Mouse (Mus musculus) lung, adult 2 months (tissue): ENCODE results near the gene Ccdc163. TPM values are rescaled to one million over a fixed set of nuclear protein-coding genes. Genes with fewer than 3 reads are reported as not detected.

Experiments used
- DNase-seq: peaks from one replicate; pipeline ENCODE4 v3.0.0; 2022
- H3K4me1 ChIP-seq: fragments of 200-500 bp; 2 replicates; pipeline ENCODE4 v1.6.1; 2011; ENCODE audit warnings: low read length; ENCODE audit not compliant: control insufficient read depth, insufficient read depth
- H3K4me3 ChIP-seq: fragments of 200-500 bp; replicated peaks from 2 replicates; pipeline ENCODE3; 2011; ENCODE audit warnings: low read depth, mild to moderate bottlenecking, control low read depth, low read length; ENCODE audit errors: extremely low read depth
- CTCF ChIP-seq: fragments of 200-500 bp; IDR thresholded peaks from 2 replicates; pipeline ENCODE4 v1.5.1; 2011; ENCODE audit warnings: mild to moderate bottlenecking, low read length, control low read depth; ENCODE audit not compliant: insufficient read depth
- POLR2A ChIP-seq: fragments of 200-500 bp; IDR thresholded peaks from 2 replicates; pipeline ENCODE4 v1.6.1; 2011; ENCODE audit warnings: low read depth, mild to moderate bottlenecking, control low read depth, low read length, borderline replicate concordance; ENCODE audit errors: extremely low read depth
- WGBS: fragments of 180-500 bp; shearing (Covaris S2); methylation state at CpG from one replicate; pipeline ENCODE4 v1.1.7; 2018; 5-methylcytosine and 5-hydroxymethylcytosine counted together
- polyA plus RNA-seq: library from polyadenylated mRNA; depleted of rRNA; stranded (reverse); fragments of >200 nt; gene quantifications from 2 replicates; pipeline ENCODE4 v1.2.3, GENCODE M21; 2012

The Ccdc163 gene
- polyA plus RNA-seq, 1 experiment: 27.4 TPM

DNA sequence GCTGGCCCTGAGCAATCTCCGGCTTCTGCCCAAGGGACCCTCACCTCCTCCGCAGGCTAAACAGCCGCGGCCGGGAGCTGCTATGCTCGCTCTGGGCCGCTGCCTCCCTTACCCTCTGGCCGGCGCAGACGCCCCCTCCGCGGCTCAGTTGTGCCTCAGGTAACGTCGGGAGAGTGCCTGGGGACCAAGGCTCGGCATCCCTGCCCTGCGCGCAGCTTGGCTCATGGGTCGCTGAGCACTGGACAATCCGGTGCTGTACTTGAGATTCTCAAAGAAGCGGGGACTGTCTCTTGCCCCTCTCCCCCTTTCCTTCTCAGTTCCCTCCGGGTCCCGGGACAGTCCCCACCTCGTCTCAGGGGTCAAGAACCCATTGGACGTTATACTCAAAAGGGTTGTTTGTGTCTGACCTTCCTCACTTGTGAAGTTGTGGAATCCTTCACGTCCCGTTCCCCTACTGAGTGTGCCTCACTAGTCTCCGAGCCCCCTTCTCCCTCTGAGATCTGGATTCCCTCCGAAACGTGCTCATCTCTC lies 12.9 kb downstream of the Ccdc163 start:
- no peak for DNase-seq
- Histone ChIP-seq H3K4me3 (peak overlapping the region; percentile 65), H3K4me1 (peaks cover 2% of the 10 kb centered on the region; the same call in 1 of the 2 replicates)
- under 1% methylated on average over 29 of the region's 29 CpGs for WGBS
- no peak for TF ChIP-seq POLR2A
- no peak for TF ChIP-seq CTCF

DNA sequence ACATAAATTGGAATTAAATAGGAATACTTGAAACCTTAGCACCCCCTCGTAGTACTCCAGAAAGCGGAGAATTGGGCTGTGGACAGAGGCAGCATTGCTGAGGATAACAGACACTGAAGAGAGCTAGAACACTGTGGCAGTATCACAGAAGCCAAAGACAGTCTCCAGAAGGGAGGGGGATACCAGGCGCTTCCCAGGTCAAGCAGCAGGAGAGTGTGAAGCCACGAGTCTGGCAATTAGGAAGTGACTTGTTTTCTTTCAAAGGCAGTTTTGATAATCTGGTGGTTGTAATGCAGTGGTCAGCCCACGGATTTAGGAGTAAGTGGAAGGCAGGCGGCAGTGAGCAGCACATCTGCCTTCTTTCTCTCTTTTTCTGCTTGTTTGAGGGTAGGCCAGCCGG lies 13.9 kb downstream of the Ccdc163 start:
- 73% methylated on average over 7 of the region's 7 CpGs for WGBS
- no peak for DNase-seq
- TF ChIP-seq POLR2A (no peak), CTCF (no peak)
- H3K4me1 ChIP-seq: peaks cover 2% of the 10 kb centered on the region; the same call in 1 of the 2 replicates
- H3K4me3 ChIP-seq: no peak overlapping the region

DNA sequence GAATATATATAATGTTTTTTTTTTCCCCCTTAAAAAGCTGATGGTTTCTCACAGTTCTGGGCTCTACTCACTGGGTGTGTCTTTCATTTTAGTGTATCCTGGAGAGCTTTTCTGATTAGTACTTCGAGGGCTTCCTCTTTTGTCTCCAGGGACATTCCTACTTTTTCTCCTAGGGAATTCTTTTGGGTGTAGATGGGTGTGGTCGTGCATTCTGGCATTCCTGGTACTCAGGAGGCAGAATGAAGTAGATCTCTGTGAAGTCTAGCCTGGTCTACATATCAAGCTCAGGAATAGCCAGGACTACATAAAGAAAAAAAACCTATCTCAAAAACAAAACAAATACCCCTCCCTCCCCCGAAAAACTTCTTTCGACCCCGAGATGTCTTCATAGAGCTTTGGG lies 17.1 kb downstream of the Ccdc163 start:
- TF ChIP-seq CTCF (no peak), POLR2A (no peak)
- WGBS: 74% methylated on average over 5 of the region's 5 CpGs
- no peak overlapping the region for H3K4me3 ChIP-seq
- DNase-seq: no peak
- H3K4me1 ChIP-seq: no peaks in the 10 kb centered on the region

DNA sequence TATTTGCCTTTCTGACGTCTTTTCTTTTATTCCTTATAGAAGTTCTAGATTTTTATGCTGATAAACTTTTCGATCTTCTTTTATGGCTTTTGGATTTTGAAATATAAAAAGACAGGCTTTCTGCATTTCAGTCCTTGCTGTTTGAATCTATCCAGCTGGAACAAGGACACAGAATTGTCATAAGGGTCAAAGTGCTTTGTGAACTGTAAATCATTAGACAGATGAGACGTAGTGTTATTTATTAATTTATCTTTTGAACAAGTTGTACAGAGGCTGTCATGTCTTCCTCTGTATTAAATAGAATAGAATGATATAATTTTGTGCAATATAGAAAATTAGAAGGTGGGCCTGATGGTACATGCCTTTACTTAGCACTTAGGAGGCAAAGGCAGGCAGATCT lies 19.1 kb downstream of the Ccdc163 start:
- DNase-seq: no peak
- Histone ChIP-seq H3K4me3 (no peak overlapping the region), H3K4me1 (no peaks in the 10 kb centered on the region)
- TF ChIP-seq POLR2A (no peak), CTCF (no peak)
- WGBS: 74% methylated on average over 3 of the region's 3 CpGs

DNA sequence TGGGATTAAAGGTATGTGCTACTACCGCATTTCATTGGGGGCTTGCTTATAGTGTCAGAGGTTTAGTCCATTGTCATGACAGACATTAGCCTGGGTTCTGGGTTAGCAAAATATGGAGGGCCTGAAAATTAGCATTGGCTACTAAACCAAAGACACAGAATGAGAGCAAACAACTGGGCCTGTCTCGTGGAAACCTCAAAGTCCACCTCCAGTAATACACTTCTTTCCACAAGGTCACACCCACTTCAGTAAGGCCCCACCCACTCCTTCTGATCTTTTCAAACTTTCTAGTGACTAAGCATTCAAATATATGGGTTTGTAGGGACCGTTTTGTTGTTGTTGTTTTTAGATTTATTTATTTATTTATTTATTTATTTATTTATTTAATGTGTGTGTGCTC lies 21.2 kb downstream of the Ccdc163 start:
- no peaks in the 10 kb centered on the region for H3K4me1 ChIP-seq
- 91% methylated on average over 3 of the region's 3 CpGs for WGBS
- no peak overlapping the region for H3K4me3 ChIP-seq
- TF ChIP-seq CTCF: no peak
- no peak for TF ChIP-seq POLR2A
- DNase-seq: no peak

DNA sequence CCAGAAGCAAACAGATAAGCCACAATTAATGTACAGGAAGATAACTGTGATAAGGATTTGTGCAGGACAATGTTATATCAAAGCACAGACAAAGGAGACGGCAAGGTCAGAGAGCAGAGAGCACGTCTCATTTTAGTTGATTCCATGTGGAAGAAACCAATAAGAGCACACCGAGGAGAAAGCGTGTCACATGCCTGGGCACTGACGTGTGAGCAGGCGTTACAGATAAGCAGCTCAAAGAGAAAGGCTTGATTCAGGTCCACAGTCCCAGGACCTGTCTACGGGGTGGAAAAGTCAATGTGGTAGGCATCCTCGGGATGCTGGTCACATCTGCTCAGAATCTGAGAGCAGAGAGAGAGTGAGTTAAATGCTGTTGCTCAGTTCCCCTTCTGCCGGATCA lies 22.8 kb downstream of the Ccdc163 start:
- Histone ChIP-seq H3K4me1 (no peaks in the 10 kb centered on the region), H3K4me3 (no peak overlapping the region)
- 68% methylated on average over 9 of the region's 9 CpGs for WGBS
- no peak for TF ChIP-seq POLR2A
- no peak for DNase-seq

DNA sequence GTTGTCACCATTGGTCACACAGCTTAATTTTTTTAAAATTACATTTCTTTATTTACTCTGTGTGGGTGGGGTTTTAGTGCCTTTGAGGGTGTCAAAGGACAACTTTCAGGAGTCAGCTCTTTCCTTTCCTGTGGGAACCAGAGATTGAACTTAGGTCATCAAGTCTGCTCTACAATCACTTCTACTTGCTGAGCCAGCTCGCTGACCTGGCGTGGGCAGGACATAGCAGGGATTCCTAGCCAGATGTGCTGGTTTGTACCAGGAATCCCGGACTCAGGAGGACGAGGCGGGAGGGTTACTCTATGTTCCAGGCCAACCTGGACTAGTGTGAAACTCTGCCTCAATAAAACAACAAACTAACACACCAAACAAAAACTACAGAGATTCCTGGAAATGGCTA lies 24.0 kb downstream of the Ccdc163 start:
- WGBS: 75% methylated on average over 5 of the region's 5 CpGs
- Histone ChIP-seq H3K4me1 (no peaks in the 10 kb centered on the region), H3K4me3 (no peak overlapping the region)
- DNase-seq: no peak
- TF ChIP-seq CTCF (no peak), POLR2A (no peak)

DNA sequence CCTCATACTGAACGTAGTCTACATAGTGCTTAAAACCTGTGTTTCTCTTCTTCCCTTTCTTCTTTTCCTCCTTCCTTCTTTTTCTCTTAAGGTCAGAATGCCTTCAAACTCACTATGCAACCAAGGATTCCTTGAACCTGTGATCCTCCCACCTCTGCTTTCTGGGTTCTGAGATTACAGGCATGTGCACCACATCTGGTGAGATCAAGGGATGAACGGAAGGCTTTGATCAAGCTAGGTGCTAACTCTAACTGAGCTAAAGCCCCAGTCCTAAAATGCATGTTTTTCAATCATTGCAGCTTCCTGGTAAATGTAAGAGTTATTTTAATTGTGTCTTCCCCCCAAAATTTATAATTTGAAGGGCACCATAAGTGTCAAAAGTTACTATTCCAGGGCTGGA lies 26.7 kb downstream of the Ccdc163 start:
- TF ChIP-seq POLR2A (no peak), CTCF (no peak)
- Histone ChIP-seq H3K4me1 (no peaks in the 10 kb centered on the region), H3K4me3 (no peak overlapping the region)
- WGBS: 72% methylated on average over 2 of the region's 2 CpGs
- DNase-seq: no peak

DNA sequence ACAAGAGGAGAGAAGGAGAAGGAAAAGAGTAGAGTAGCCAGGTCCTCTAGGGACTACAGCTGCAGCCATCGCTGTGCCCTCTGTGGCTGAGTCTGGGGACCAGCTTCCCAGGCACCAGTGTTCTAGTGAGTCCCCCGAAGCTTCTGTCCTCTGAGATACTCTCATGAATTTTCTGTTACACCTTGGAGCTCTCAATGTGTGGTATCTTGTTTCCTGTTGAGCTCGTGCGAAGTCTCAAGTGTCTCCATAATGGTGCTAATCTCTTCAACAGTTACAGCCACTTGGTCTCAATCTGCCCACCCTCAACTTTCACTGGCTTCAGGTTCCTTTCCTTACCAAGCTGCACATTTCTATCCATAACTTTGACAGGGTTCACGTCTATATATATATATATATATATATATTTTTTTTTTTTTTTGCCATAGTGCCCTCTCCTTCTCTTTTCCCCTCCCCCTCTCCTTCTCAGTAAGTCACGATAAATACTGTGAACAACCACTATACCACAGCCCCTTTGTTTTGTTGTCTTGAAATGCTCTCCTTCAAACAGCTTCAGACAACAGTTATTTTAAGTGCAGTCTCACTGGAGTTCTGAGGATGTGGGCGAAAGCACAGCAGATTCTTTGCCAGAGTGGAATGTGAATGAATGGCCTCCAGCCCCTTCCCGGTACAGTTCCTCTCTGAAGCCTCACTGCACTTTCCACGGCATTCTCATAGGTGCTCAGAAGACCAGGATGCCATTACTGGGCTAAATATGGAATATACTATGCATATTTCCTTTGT lies 30.9 kb downstream of the Ccdc163 start:
- WGBS: 66% methylated on average over 9 of the region's 9 CpGs
- no peak overlapping the region for H3K4me3 ChIP-seq
- no peak for DNase-seq
- TF ChIP-seq POLR2A (no peak), CTCF (no peak)
- no peaks in the 10 kb centered on the region for H3K4me1 ChIP-seq

DNA sequence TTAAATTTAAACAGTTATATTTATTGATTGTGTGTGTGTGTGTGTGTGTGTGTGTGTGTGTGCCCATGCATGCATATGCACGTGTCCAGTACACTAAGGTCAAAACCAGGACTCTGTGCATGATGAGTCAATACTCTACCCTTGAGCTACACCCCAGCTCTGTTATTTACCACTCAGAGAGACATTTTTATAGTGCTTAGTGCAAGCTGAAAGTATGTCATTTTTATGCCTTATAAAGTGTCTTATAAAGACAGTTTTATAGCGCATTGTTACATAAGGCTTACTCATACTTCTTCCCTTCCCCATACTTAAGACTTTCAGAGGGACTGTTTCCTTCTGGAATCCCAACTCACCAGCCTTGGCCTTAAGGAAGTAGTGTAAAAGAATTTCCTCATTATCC lies 41.4 kb downstream of the Ccdc163 start:
- Histone ChIP-seq H3K4me1 (no peaks in the 10 kb centered on the region), H3K4me3 (no peak overlapping the region)
- WGBS: 82% methylated on average over 2 of the region's 2 CpGs
- TF ChIP-seq POLR2A (no peak), CTCF (no peak)
- DNase-seq: no peak

DNA sequence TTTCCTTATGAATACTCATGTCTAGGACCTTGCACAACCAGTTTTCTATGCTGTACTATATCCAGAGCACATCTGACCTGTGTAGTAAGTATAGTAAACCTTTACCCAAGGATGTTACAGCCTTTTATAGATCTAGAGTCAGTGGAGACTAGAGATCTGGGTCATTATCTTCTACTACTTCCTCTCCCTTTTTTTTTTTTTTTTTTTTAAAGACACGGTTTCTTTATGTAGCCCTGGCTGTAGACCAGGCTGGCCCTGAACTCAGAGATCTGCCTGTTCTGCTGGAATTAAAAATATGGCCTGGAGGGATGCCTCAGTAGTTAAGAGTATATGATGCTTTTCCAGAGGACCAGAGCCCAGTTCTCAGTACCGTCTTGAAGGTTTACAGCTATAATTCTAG lies 53.6 kb downstream of the Ccdc163 start:
- H3K4me1 ChIP-seq: no peaks in the 10 kb centered on the region
- no peak for TF ChIP-seq POLR2A
- no peak for TF ChIP-seq CTCF
- WGBS: 80% methylated on average over 2 of the region's 2 CpGs
- DNase-seq: no peak
- H3K4me3 ChIP-seq: no peak overlapping the region
